Mouse (Mus musculus): ENCODE measurements at regions not wholly inside any gene's neighbourhood (a gene's known extent, or its start where the extent isn't known, plus 50 kb on each side); places are given as distances from the start of the nearest gene placed in this dataset.
"Not testable (repeated sequence)": the region's sequence is repeated elsewhere in the genome, so short reads cannot be mapped to it uniquely, and the experiment has no call there.

DNA sequence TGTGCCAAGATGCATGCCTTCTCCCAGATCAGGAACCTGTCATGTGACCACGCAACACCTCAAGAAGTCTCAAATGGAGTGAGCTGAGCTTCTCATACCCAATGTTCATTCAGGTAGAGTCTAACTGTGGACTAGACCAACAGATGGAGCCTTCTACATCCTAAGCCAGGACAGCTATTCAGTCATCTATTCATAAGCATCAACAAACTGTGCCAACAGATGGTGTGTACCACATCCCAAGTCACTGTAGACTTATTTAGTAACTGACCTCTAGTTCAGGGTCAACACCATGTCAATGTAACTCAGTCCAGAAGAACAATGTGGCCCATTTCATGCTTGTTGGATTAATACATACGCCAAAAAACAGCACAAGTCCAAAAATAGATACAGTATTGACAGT is 146.1 kb downstream of the Glrx3 start:
- no peak overlapping the region for H3K4me3 ChIP-seq (replicated peaks)
- H3K27me3 ChIP-seq (ENCODE audit: control insufficient read depth), result no peaks in the 10 kb centered on the region
- no peaks in the 10 kb centered on the region for H3K4me1 ChIP-seq (ENCODE audit: control insufficient read depth)
- H3K36me3 ChIP-seq (ENCODE audit: control insufficient read depth), result no peaks in the 10 kb centered on the region
- TF ChIP-seq TAL1 (IDR thresholded peaks at IDR 0.05; ENCODE audit: low read length), result no peak
- peaks cover 12% of the 10 kb centered on the region for H3K9me3 ChIP-seq (ENCODE audit: control insufficient read depth, low read length)

DNA sequence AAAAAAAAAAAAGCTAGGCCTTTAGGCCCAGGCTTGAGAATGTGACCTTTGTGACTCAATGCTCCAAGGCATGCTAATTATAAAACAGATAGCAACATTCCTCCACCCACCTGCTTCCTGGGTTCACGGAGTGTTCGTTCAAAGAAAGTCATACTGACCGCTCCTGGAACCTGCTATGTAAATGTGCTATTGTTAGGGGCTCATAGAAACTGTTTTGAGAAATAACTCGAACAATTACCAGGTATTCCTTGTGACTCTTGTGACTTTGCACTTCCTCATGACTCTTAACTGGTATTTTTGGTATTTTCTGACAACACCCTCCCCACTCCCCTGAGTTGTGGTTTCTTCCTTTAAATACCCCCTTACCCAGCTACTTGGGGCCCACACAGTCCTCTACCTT is 147.5 kb downstream of the Glrx3 start:
- not testable (repeated sequence) for H3K4me1 ChIP-seq (ENCODE audit: control insufficient read depth); H3K36me3 ChIP-seq (ENCODE audit: control insufficient read depth); H3K4me3 ChIP-seq (replicated peaks); H3K9me3 ChIP-seq (ENCODE audit: control insufficient read depth, low read length); H3K27me3 ChIP-seq (ENCODE audit: control insufficient read depth)

DNA sequence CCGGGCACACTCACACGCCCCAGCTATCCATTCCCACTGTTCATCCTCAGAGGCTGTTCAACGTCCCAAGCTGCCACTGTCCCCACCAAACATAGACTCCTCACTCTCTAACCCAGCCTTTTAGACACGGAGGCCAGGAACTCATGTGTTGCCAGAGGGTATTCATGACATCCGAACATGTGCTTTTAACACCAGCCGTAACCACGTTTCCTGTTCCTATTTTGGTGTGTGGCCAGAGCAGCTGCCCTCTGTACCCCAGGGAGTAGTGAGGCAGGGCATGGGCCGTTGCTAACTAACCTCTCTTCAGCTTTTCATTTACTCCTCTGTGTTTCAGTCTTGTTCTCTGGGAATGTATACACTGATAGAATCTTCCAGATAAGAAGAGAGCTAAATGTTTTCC is 156.2 kb downstream of the Glrx3 start:
- TF ChIP-seq GATA1 (IDR thresholded peaks at IDR 0.05; ENCODE audit: low read length), result no peak
- TF ChIP-seq TAL1 (IDR thresholded peaks at IDR 0.05; ENCODE audit: low read length), result no peak

DNA sequence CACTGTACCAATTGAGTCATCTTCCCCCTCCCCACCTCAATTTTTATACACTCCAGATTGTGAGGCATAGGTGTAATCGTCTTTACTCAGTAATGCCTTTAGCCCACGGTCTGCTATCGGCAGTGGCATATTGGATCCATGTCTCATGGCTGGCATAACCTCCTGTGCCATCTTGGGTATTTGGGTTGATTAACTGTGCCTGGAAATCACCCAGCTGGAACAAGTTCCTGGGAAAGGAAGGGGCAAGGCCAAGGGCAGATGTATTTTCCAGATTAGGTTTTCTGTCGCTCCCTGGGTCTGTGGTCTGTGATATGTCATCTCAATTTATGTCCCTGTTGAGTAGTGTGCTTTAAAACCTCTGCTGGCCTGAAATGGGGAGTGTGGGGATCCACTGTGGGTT is 158.2 kb downstream of the Glrx3 start:
- H3K9me3 ChIP-seq (ENCODE audit: control insufficient read depth, low read length), result no peaks in the 10 kb centered on the region
- TF ChIP-seq TAL1 (IDR thresholded peaks at IDR 0.05; ENCODE audit: low read length) (no peak), GATA1 (IDR thresholded peaks at IDR 0.05; ENCODE audit: low read length) (no peak)

More for the DNA sequence above, 156.2 kb downstream of the Glrx3 start:
- no peak overlapping the region for H3K4me3 ChIP-seq (replicated peaks)
- H3K4me1 ChIP-seq (ENCODE audit: control insufficient read depth), result no peaks in the 10 kb centered on the region
- no peaks in the 10 kb centered on the region for H3K27me3 ChIP-seq (ENCODE audit: control insufficient read depth)
- no peaks in the 10 kb centered on the region for H3K36me3 ChIP-seq (ENCODE audit: control insufficient read depth)
- H3K9me3 ChIP-seq (ENCODE audit: control insufficient read depth, low read length), result no peaks in the 10 kb centered on the region

DNA sequence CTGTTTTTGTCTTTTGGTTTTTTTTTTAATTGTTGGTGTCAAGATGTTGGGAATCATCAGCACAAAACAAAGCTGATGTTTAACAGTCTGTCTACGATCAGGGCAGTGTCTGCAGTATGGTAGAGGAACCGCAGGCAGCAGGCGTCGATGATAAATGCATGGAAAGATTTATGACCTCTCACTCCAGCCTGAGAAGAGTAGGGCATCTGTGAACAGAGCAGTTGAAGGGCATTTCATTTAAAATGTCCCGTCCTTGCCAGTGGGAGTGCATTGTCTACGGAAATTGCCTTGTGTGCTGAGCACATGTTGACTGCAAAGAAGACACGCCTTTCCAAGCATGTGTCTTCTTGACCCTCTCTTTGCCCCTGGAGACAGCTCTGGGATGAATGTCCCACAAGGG is 158.7 kb downstream of the Glrx3 start:
- TF ChIP-seq GATA1 (IDR thresholded peaks at IDR 0.05; ENCODE audit: low read length), result no peak
- Histone ChIP-seq H3K4me1 (ENCODE audit: control insufficient read depth) (no peaks in the 10 kb centered on the region), H3K4me3 (replicated peaks) (no peak overlapping the region), H3K36me3 (ENCODE audit: control insufficient read depth) (no peaks in the 10 kb centered on the region), H3K27me3 (ENCODE audit: control insufficient read depth) (no peaks in the 10 kb centered on the region), H3K9me3 (ENCODE audit: control insufficient read depth, low read length) (no peaks in the 10 kb centered on the region)

More for the DNA sequence above, 158.2 kb downstream of the Glrx3 start:
- Histone ChIP-seq H3K27me3 (ENCODE audit: control insufficient read depth) (no peaks in the 10 kb centered on the region), H3K4me1 (ENCODE audit: control insufficient read depth) (no peaks in the 10 kb centered on the region), H3K4me3 (replicated peaks) (no peak overlapping the region), H3K36me3 (ENCODE audit: control insufficient read depth) (no peaks in the 10 kb centered on the region)

DNA sequence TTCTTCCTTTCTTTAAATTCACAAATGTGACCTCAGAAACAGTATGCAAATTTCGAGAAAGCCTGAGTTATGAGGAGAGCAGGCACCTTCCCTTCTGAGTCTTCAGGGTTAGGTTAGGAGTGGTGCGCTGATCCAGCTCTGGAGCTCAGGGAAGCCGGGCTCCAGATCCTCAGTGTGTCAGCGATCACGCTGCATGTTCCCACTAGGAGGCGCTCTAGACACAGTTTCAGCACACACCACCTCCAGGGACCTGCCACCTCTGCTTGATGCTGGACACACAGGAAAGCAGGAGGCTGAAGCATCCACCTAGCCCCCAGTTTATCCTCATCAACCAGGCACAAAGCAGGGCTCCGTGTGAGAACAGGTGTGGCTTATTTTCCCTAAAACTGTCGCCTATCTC is 165.6 kb downstream of the Glrx3 start:
- Histone ChIP-seq H3K36me3 (ENCODE audit: control insufficient read depth) (no peaks in the 10 kb centered on the region), H3K9me3 (ENCODE audit: control insufficient read depth, low read length) (no peaks in the 10 kb centered on the region), H3K4me1 (ENCODE audit: control insufficient read depth) (no peaks in the 10 kb centered on the region), H3K27me3 (ENCODE audit: control insufficient read depth) (no peaks in the 10 kb centered on the region), H3K4me3 (replicated peaks) (no peak overlapping the region)
- TF ChIP-seq GATA1 (IDR thresholded peaks at IDR 0.05; ENCODE audit: low read length) (no peak), TAL1 (IDR thresholded peaks at IDR 0.05; ENCODE audit: low read length) (no peak)

DNA sequence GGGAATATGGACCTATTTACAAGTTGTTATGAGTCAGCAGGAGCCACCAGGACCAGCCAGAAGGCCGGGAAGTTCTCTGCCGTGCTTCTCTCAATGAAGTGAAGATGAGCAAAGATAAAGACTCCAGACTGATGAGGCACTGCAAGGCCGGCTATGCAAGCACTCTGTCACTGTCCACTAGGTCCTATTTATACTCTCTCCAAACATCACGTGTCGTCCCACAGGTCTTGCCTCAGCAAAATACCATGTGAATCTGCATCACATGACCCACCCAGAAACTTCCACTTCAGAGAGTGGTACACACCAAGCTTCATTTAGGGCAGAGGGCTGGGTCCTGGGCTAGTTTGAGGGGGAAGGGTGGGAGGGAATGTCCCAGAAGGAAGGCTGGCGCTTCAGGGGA is 172.3 kb downstream of the Glrx3 start:
- TF ChIP-seq GATA1 (IDR thresholded peaks at IDR 0.05; ENCODE audit: low read length) (no peak), TAL1 (IDR thresholded peaks at IDR 0.05; ENCODE audit: low read length) (no peak)
- H3K4me1 ChIP-seq (ENCODE audit: control insufficient read depth), result no peaks in the 10 kb centered on the region
- no peaks in the 10 kb centered on the region for H3K27me3 ChIP-seq (ENCODE audit: control insufficient read depth)
- no peaks in the 10 kb centered on the region for H3K36me3 ChIP-seq (ENCODE audit: control insufficient read depth)
- no peaks in the 10 kb centered on the region; the same call in 1 of the 2 replicates for H3K9me3 ChIP-seq (ENCODE audit: control insufficient read depth, low read length)
- H3K4me3 ChIP-seq (replicated peaks), result no peak overlapping the region

DNA sequence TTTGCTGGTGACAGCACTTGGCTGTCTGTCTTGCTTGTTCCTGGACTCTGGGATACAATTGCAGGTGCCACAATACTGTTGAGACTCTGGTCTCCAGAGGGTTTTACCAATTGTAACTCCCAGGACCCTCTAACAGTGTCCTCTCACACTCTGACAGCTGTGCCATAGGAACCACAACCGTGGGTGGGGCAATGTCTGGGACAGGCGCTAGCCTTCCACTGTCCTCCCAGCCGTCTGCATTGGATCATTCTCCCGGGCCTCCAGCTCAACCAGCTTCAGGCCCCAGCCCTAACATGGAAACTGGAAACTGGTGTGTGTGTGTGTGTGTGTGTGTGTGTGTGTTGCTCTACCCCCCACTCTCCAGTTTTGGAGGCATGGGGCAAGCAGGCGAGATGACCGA is 173.9 kb downstream of the Glrx3 start:
- H3K27me3 ChIP-seq (ENCODE audit: control insufficient read depth), result no peaks in the 10 kb centered on the region
- no peaks in the 10 kb centered on the region for H3K36me3 ChIP-seq (ENCODE audit: control insufficient read depth)
- H3K9me3 ChIP-seq (ENCODE audit: control insufficient read depth, low read length), result peaks cover 7% of the 10 kb centered on the region; the same call in 1 of the 2 replicates
- H3K4me3 ChIP-seq (replicated peaks), result no peak overlapping the region
- no peaks in the 10 kb centered on the region for H3K4me1 ChIP-seq (ENCODE audit: control insufficient read depth)
- no peak for TF ChIP-seq TAL1 (IDR thresholded peaks at IDR 0.05; ENCODE audit: low read length)

DNA sequence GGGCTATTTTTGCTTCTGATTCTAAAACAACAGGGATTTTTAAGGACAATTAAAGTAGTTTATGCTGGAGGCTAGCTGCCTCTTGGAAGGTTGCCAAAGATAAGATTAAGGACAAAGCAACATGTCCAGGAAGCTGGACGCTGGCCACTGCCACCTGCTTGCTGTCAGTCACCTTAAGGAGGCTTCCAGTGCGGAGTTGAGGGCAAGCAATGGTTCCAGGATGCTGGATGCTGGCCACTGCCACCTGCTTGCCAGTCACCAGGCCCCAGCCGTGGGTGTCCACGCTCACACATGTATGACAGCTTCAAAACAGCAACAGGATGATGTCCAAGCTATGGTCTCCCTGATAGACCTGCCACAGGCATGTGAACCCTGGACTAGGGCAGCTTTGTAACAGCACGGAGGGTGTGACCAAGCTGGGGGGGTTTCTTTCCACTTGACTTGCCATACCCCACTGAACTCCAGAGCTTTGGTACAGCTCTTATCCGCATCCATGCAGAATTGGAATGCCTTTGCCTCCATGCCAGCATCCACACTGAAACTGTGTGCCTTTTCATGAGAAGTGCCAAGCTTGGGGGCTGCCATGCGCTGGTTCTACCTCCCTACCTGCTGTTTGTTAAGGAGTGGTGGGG is 174.6 kb downstream of the Glrx3 start:
- no peak for TF ChIP-seq GATA1 (IDR thresholded peaks at IDR 0.05; ENCODE audit: low read length)
- no peak for TF ChIP-seq TAL1 (IDR thresholded peaks at IDR 0.05; ENCODE audit: low read length)
- no peak overlapping the region for H3K4me3 ChIP-seq (replicated peaks)
- no peaks in the 10 kb centered on the region for H3K27me3 ChIP-seq (ENCODE audit: control insufficient read depth)
- peaks cover 9% of the 10 kb centered on the region; the same call in 1 of the 2 replicates for H3K9me3 ChIP-seq (ENCODE audit: control insufficient read depth, low read length)
- no peaks in the 10 kb centered on the region for H3K36me3 ChIP-seq (ENCODE audit: control insufficient read depth)
- H3K4me1 ChIP-seq (ENCODE audit: control insufficient read depth), result no peaks in the 10 kb centered on the region

DNA sequence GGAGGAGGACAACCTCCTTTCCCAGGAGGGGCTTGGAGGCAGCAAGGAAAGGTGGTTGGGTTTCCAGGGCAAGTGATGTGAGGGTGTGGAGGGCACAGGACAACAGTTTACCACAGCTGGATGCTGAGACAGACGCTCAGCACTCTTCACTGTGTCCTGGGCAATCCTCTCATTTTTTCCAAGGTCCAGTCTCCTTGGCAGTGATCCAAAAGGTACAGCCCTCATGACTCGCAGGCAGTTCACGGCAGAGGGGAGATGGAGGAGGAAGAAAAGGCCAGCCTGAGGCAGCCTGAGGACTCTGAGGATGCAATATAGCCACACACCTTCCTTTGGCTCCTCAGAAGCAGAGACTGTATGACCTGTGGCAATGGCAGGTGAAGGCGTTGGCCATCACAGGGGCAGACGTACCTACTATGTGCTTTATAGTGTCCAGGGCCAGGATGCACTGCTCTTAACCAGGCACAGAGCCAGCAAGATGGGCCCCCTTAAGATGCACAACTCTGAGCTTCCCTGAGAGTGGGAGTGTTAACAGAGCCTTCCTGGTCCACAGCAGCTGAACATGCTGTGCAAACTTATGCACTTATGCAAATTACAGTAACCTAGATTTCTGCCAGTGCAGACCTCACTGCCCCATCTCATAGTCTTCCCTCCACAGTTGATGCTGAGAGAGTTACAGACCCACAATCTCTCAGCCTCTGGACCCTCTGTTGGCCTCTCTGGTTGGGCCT is 181.2 kb downstream of the Glrx3 start:
- no peak for TF ChIP-seq TAL1 (IDR thresholded peaks at IDR 0.05; ENCODE audit: low read length)
- no peak for TF ChIP-seq GATA1 (IDR thresholded peaks at IDR 0.05; ENCODE audit: low read length)
- Histone ChIP-seq H3K36me3 (ENCODE audit: control insufficient read depth) (no peaks in the 10 kb centered on the region), H3K27me3 (ENCODE audit: control insufficient read depth) (no peaks in the 10 kb centered on the region), H3K4me3 (replicated peaks) (no peak overlapping the region), H3K9me3 (ENCODE audit: control insufficient read depth, low read length) (peaks cover 25% of the 10 kb centered on the region), H3K4me1 (ENCODE audit: control insufficient read depth) (no peaks in the 10 kb centered on the region)
